Mouse (Mus musculus) cerebellum, adult 8-10 months (tissue): ENCODE measurements around the gene A230050P20Rik.
"Not testable (repeated sequence)": the region's sequence is repeated elsewhere in the genome, so short reads cannot be mapped to it uniquely, and the experiment has no call there.

Source experiments
- DNase-seq: peaks from one replicate; pipeline ENCODE4 v3.0.0; 2022

Gene A230050P20Rik

DNA sequence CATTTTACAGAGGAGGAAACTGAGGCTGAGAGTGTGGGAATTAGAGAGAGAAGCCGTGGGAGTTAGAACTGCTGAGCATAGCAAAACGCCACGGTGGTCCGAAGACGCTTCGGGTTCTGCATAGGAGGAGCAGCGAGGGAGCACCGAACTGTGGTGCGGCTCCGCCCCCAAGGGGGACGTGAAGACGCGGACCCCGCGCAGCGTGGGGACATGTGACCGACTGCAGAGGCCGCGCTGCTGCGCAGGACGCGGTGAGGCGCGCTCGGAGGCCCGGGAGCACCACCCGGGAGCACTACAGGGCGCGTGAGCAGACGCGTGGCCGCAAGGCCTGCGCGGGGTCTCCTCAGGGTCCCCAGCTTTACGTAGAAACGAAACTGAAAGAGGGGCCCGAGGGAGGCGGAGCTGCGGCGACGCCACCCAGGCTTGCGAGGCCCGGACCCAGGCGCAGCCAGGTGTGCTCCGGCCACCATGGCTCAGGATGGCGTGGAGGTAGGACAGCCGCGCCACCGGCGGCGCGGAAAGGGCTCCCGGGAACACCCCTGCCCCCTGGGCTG, at the start of gene A230050P20Rik:
Gene A230050P20Rik (plus strand): TSS at position 195 of the 554 bp plus-strand sequence.
- DNase-seq, result peak; percentile 70

DNA sequence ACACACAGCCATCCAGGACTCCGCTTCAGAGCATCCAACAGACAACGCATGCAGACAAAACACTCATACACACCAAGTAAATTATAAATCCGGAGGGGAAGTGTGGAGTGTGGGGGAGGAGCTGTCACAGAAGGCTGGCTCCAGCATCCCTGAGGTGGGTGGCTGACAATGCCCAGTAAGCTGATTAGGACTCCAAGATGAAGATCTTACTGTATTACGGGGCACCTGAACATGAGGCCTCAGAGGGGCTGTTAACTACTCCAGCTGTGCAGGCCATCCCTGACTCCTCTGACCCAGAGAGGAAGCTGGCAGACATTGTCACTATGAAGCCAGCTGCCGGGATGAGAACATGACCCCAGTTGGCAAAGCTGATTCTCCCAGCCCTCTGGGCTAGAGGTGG, 48.4 kb upstream of the A230050P20Rik start:
- DNase-seq, result no peak

DNA sequence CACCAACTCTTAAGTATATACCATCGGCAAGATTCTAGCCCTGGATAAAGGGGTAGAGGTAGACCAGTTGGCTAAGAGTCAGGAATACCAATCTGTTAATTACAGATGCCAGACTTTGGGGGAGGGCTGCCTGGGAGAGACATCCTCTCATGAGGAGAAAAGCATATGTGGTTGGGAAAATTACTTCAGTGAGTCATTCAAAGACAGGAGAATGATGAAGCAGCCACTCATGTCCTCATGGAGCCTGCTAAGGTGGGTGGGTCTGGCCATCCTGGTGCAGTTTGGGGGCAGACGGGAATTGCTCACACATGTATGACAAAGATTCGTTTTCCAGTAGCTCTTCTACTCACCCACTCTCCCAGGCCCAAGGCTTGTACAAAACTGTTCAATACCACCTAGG, 45.6 kb upstream of the A230050P20Rik start:
- DNase-seq, result no peak

DNA sequence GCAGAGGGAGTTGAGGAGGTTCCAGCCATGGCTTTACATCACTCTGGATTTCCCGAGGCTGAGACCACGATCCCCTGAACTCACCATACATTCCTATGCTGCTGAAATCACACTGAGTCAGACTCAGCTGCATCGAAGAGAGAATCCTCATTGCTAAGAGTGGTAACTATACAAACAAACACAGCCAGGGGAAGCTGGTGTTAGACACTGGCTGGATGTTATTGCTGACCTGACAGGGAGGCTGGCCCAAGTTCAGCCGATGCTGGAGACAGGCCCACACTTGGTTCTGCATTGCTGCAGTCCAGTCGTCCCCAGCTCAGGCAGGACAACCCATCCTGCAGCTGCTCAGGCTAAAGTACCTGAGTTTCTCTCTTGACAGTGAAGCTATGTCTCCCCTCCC, 42.7 kb upstream of the A230050P20Rik start:
- no peak for DNase-seq

DNA sequence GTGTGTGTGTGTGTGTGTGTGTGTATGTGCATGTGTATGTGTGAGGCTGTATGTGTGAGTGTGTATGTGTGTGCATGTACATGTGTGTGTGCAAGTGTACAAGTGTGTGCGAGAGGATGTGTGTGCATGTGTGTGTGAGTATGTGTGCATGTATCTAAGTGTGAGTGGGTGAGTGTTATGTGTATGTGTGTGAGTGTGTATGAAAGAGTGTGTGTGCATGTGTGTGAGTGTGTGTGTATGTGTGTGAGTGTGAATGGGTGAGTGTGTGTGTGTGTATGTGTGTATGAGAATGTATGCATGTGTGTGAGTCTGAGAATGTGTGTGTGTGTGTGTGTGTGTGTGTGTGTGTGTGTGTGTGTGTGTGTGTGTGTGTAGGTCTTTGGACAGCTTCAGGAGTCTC, 40.3 kb upstream of the A230050P20Rik start:
- DNase-seq, result no peak

DNA sequence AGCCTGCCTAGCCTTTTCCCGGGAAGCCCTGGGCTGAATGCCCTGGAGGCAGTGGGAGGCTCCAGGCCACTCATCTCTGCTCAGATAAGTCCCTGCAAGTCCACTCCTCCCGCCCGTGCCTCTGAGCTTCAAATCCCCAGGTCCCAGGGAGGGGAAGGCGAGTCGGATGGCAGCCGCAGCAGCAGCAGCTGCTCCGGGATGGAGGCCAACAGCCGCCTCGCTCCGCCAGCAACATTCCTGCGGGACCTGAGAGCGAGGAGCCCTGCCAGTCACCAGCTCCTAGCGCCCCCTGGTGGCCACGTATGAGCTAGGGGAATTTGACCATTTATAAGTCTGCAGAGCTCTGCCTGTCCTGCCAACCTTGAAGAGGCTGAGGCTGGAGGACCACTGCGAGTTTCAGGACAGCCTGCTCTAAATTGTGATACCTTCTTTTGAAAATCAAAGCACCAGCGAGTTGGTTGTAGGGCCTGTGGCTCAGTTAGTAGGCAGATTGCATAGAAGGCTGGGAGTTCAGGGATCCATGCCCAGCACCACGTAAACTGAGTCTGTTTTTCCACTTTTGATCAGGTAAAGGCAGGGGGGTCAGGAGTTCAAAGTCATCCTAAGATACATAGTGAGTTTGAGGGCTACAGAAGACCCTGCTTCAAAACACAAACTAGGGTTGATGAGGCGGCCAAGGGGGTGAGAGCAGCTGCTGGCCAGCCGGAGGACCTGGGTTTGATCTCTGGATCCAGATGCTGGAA, 37.4 kb upstream of the A230050P20Rik start:
- DNase-seq, result peak; percentile 91

DNA sequence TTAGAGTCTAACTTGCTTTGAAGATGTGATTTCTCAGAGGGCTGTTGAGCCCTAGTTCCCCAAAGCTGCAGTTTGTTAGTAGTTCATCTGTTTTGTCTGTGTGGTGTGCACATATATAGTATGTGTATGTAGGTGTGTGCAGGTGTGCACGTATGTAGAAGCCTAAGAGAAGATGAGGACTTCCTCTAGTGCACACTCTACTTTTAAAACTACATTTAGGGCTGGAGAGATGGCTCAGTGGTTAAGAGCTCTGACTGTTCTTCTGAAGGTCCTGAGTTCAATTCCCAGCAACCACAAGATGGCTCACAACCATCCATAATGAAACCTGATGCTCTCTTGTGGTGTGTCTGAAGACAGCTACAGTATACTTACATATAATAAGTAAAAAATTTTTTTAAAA, 33.6 kb upstream of the A230050P20Rik start:
- DNase-seq, result no peak

DNA sequence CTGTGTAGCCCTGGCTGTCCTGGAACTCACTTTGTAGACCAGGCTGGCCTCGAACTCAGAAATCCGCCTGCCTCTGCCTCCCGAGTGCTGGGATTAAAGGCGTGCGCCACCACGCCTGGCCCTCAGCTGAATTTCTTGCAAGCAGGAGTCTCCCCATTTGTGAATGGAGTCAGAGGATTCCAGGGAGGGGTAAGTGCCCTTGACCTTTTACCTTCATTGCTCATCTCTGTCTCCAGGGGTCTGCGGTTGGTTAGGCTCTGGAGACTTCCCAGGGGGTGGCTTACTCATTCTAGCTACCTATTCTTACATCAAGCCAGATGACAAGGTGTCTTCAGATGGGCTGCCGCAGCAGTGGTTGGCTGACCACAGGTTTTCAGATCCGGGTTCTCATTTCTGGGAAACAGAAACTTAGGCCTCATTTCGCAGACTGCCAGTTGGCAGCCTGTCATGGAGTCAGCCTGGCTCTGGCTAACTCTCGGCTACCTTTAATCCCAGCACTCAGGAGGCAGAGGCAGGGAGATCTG, 32.9 kb upstream of the A230050P20Rik start:
- DNase-seq, result not testable (repeated sequence)

DNA sequence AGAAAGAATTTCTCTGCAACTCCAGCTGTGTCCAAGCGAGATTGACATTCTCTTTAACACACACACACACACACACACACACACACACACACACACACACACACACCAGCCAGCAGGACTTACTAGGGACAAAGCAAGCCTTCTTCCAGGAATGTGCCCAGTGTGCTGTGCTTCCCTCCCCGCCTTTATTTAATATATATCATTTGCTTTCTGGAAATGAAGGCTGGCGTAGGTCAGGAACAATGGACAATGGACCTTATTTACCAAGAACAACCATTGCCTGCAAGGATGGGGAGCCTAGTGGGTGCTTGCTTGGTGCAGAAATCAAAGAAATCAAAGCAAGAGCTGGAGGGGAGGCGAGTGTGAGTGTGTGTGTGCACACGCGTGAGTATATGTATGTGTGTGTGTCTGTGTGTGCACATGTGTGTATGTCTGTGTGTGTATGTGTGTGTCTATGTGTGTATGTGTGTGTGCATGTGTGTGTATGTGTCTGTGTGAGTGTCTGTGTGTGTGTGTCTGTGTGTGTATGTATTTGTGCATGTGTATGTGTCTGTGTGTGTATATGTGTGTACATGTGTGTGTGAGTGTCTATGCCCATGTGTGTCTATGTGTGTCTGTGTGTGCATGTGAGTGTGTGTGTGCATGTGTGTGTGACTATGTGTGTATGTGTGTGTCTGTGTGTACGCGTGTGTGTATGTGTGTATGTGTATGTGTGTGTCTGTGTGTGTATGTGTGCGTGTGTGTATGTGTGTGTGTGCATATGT, 31.1 kb upstream of the A230050P20Rik start:
- DNase-seq, result no peak

DNA sequence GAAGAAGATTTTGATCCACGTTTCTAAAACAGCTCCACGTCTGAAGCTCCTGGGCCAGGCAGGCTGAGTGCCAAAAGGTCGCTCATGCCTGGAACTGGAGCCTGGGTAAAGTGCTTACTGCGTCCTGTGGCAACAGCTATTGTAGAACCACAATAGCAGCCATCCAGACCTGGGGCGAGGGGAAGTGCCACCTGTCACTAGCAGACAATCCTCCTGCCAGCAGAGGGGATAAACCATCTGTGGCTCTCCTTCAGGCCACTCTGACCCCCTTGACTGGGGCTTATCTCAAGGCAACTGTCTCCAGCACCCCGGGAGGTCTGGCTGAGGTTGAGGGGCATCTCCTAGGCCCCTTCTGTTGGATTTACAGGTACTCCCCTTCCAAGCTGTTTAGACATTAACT, 29.5 kb upstream of the A230050P20Rik start:
- no peak for DNase-seq

DNA sequence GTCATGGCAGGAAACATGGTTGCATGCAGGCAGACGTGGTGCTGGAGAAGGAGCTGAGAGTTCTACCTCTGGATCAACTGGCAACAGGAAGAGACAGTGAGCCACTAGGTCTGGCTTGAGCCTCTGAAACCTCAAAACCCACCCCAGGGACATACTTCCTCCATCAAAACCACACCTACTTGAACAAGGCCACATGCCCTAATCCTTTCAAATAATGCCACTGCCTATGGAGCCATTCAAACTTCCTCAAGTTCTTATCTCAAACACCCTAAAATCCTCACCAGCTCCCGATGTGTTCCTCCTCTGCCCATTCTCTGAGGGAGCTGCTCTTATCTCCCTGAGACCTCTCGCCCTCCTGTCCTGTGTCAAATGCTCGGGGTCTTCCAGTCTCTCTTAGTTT, 26.2 kb upstream of the A230050P20Rik start:
- DNase-seq, result no peak

DNA sequence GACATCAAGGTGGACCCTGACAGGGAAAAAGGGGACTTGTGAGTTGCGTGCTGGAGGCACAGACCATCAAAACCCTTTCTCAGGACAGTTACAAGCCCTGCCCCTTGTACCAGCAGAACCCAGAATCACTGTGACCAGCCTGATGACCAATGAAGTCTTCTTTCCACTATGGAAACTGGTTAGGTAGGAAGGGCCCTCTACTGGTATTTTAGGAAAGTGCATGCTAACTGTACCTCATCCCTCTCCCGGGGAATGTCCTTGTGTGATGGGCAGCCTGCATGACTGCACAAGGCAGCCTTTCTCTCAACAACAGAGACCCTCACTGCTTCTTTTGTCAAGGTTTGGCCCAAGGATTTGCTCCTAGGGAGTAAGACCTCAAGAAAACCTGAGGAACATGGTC, 25.8 kb upstream of the A230050P20Rik start:
- DNase-seq, result no peak

DNA sequence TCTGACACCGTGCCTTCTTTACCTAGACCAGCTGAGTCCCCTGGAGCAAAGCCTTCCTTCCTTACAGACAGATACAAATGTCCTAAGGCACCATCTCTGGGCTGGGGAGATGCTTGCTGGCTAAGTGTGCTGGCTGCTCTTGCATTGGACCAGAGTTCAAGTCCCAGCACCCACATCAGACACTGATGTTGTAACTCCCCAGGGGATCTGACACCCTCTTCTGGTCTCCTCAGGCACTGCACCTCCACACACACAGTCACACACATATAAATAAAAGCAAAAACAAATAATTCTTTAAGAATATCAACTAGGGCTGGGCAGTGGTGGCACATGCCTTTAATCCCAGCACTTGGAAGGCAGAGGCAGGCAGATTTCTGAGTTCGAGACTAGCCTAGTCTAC, 18.3 kb upstream of the A230050P20Rik start:
- no peak for DNase-seq

DNA sequence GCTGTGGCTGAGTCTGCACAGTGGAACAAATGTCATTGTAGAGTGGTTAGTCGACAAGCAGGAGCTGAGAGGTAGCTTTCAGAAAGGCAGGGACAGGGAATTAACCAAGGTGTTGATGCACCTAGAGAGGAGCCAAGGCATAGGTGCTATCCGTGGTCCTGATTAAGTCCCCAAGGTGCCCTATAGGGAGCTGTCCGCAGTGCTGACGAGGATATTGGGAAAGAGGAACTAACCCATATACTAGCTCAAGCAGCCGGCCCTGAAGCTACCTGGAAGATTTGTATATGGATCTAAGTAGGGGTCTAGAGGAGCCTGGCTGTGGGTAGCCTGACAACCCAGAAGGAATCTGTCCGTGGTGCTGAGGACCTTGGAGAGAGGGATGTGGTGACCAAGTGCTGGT, 11.3 kb upstream of the A230050P20Rik start:
- DNase-seq, result no peak

DNA sequence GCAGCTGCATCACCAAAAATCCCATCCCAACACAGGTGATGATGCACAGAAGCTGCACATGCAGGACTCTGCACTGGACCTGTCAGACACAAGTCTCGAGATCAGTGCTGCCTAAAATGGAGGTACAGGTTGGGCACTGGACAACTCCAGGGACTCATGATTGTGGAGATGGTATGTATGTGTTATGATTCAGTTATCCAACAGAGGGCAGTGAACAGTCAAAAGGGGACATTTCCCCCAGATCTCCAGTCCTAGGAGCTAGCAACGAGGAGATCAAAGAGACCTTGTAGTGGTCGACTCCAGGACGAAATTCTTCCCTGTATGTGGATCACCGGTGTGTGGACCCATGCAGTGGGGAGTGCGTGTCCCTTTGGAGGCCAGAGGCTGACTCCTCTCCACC, 8.5 kb upstream of the A230050P20Rik start:
- no peak for DNase-seq

DNA sequence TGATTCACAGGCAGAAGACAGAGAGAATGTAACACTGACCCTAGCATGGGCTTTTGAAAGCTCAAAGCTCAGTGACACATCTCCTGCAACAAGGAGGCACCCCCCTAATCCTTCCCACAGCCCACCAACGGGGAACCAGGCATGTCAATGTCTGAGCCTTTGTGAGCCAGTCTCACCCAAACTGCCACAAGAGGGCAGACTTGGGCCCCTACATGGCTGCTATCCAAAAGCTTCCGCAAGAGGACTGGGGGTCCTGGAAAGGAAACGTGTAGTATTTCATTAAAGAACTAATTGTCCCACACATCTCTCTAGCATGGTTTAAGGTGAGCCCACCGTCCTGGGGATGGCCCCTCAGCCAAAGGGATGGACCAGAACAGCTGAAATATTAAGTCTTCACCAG, 6.6 kb upstream of the A230050P20Rik start:
- DNase-seq, result no peak

DNA sequence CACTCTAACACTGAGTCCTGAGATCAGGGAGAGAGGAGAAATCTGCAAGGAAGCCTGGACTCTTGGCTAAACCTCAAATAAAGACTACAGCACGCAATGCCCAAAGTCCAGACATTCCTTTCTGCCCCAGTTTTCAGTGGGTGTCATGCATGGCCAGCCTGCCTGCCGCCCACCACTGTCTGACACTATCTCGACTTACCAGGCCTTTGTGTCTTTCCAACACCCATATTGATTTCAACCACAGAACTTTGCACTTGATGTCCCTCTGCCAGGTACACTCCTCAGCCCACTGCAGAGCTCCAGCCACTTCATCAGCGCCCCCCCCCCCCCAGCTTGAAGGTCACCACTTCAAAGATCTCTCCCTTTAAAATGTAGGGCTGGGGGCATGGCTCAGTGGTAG, 6.2 kb upstream of the A230050P20Rik start:
- DNase-seq, result no peak

DNA sequence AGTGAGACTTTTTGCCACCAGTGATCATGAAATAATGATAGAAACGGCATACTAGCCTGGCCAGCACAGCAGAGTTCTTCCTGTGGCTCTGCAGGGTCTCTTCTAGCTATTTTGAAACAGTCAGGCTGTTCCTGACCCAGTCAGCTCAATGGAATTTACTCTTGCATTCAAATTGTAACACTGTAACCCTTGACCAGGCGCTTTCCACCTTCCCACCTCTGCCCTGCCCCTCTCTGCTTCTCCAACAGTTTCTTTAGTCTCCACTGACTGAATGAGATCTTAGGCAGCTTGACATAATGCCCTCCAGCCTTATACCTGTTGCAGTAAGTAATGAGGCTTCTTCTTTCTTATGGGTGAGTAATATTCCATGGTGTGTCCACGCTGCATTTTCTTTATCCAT, 1.6 kb upstream of the A230050P20Rik start:
- DNase-seq, result no peak

DNA sequence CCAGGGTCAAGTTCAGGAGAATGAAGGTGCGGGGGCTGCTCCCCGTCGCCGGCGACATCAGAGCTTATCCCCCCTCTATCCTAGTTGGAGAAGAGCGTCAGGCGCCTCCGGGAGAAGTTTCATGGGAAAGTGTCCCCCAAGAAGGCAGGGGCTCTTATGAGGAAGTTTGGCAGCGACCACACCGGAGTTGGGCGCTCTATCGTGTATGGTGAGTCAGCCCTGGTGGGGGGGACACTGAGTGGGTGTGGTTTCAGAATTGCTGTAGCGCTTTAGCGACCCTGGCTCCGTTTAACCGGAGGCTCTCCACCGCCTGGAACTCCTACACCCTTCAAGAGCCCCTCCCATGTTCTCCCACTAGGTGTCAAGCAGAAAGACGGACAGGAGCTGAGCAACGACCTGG, 804 bp downstream of the A230050P20Rik start:
- DNase-seq, result no peak

DNA sequence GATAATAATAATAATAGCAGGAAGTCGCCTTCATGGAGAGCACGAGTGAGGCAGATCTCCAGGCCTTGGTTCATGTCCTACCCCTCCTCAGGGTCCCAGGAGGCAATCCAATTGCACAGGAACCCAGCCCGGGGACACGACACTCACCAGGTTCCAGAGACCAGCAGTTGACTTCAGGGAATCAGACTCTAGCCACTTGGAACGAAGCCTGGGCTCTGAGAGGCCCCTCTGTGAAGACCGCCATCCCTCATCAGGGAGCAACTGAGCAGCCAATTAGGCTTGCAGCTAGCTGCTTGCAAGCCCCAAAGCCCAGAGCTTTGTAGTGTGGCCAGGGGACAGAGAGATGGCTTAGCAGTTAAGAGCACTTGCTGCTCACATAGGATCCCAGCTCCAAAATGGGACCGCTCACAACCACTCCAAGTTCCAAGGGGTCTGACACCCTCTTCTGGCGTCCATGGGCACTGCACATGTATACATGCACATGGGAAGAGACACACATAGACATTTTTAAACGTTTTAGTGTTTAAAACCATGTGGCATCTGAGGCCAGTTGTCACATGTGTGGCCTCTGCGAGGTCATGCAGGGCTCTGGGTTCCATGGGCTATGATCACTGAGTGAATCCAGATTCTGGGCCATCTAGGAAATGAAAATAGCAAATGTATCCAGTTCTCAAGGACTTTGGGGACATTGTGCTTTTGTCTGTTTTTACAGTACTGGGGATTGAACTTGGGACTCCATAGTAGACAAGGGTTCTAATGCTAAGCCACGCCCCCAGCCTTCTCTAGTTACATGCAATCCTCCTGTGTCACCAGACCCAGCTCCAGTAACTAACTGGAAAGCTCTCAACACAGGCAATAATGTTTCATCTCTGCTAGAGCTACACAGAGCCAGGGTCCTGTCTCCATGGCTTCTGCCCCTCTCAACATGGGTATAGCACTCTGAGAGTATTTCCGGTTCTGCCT, 2.0 kb downstream of the A230050P20Rik start:
- no peak for DNase-seq

DNA sequence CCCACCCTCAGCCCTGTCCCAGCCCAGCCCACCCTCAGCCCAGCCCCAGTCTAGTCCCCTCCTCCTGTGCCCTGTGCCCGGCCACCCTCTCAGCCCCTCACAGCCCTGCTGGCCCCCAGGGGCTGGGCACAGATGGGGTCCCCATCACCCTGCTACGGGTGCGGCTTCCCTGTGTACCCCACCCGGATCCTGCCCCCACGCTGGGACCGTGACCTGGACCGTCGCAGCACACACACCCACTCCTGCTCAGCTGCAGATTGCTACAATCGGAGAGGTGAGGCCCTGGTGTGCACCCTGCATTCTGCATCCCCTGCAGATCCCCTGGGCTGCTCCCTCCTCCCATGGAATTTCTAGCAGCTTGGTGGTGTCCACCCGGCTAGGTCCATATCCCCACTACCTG, 4.5 kb downstream of the A230050P20Rik start:
- DNase-seq, result no peak

DNA sequence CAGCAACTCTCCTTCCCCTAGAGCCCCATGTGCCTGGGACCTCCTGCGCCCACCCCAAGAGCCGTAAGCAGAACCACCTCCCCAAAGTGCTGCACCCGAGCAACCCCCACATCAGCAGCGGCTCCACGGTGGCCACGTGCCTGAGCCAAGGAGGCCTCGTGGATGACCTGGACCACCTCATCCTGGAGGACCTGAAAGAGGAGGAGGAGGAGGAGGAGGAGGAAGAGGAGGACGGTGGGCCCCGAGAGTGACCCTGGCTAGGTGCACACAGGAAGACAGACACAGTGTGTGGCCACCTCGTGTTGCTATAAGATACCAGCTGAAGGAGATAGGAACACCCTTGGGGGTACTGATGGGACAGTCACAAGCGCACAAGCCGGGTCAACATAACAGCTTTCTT, 5.1 kb downstream of the A230050P20Rik start:
- no peak for DNase-seq
